Mouse (Mus musculus) retina, postnatal 7 days (tissue): ENCODE data around the gene Nsmce3.

Source experiments
- DNase-seq: peaks from one replicate; pipeline ENCODE4 v3.0.0-alpha.2; 2012; ENCODE audit warnings: low read depth, low spot score

The Nsmce3 gene

GRCm38 (mm10) chr7:64862978-64863377 lies 9.8 kb downstream of the Nsmce3 start:
- DNase-seq, result no peak

- no peak for DNase-seq
These were observed 16.2 kb downstream of the Nsmce3 start for GRCm38 (mm10) chr7:64856526-64857082.

- DNase-seq, result no peak
These were observed 16.8 kb downstream of the Nsmce3 start for GRCm38 (mm10) chr7:64855976-64856375.

GRCm38 (mm10) chr7:64855389-64855927 lies 17.3 kb downstream of the Nsmce3 start:
- DNase-seq, result no peak

- no peak for DNase-seq
These were observed 22.0 kb downstream of the Nsmce3 start for GRCm38 (mm10) chr7:64850791-64851190.

- DNase-seq, result no peak
These were observed 25.4 kb downstream of the Nsmce3 start for GRCm38 (mm10) chr7:64847366-64847899.

- DNase-seq, result no peak
These were observed 26.7 kb downstream of the Nsmce3 start for GRCm38 (mm10) chr7:64846061-64846460.

GRCm38 (mm10) chr7:64840946-64841659 lies 31.7 kb downstream of the Nsmce3 start:
- no peak for DNase-seq

- DNase-seq, result no peak
These were observed 32.3 kb downstream of the Nsmce3 start for GRCm38 (mm10) chr7:64840576-64840895.

GRCm38 (mm10) chr7:64839801-64840575 lies 32.8 kb downstream of the Nsmce3 start:
- DNase-seq, result peak; percentile 31

- no peak for DNase-seq
These were observed 33.5 kb downstream of the Nsmce3 start for GRCm38 (mm10) chr7:64839281-64839680.

- DNase-seq, result no peak
These were observed 42.4 kb downstream of the Nsmce3 start for GRCm38 (mm10) chr7:64830214-64830995.

GRCm38 (mm10) chr7:64821081-64821480 lies 51.7 kb downstream of the Nsmce3 start:
- no peak for DNase-seq

GRCm38 (mm10) chr7:64819683-64820082 lies 53.1 kb downstream of the Nsmce3 start:
- DNase-seq, result no peak
